Comparison of ENCODE assay signal across 8 mouse cellular contexts in genomic region chr7:84687653-84688580, GRCm38 (mm10). TPM values are rescaled to one million over a fixed set of nuclear protein-coding genes. Genes with fewer than 3 reads are reported as not detected.
A peak's percentile ranks its signal among the peaks of the same experiment; 100 is the strongest.
DNase-seq lines count a peak whose midpoint lies in the region; ATAC-seq lines count a peak whose summit lies in the region.

No protein-coding gene starts in this region.

- H3K4me2 ChIP-seq in heart, embryonic 11.5 days: peak overlapping the region; percentile 88
- peak overlapping the region; percentile 81 for H3K4me2 ChIP-seq in liver, embryonic 12.5 days

- peak overlapping the region; percentile 5; the same call in 1 of the 2 replicates for H3K4me3 ChIP-seq in heart, embryonic 11.5 days (ENCODE audit: low read depth, low read length)
- H3K4me3 ChIP-seq in liver, embryonic 12.5 days: peak overlapping the region; percentile 95

- no peaks in the 10 kb centered on the region for H3K9me3 ChIP-seq in heart, embryonic 11.5 days (replicated peaks; ENCODE audit: control insufficient read depth, low read length)
- H3K9me3 ChIP-seq in liver, embryonic 12.5 days (replicated peaks): no peaks in the 10 kb centered on the region

- ATAC-seq in heart, embryonic 11.5 days (replicated peaks; ENCODE audit: insufficient number of reproducible peaks, low FRiP score, low TSS enrichment): no peak
- ATAC-seq in liver, embryonic 12.5 days: no peak

- 74% methylated on average over 12 of the region's 12 CpGs for WGBS in heart, embryonic 11.5 days (ENCODE audit: insufficient replicate concordance)
- 46% methylated on average over 12 of the region's 12 CpGs for WGBS in liver, embryonic 12.5 days (ENCODE audit: insufficient replicate concordance)

- no peak for DNase-seq in heart, adult 8-10 months (ENCODE audit: low spot score)
- DNase-seq in thymus, postnatal 25 days: peak; percentile 8
- no peak for DNase-seq in thymus, postnatal 14 days
- DNase-seq in yolk sac, embryonic 10.5 days (ENCODE audit: low spot score): peak; percentile 26
- DNase-seq in frontal cortex, postnatal 25 days (ENCODE audit: low spot score in 2 of 2): no peak
- no peak for DNase-seq in left cerebral cortex, postnatal 4 days

- no peak overlapping the region for H3K27ac ChIP-seq in heart, embryonic 11.5 days (ENCODE audit: low read depth, low read length)
- peak overlapping the region; percentile 98 for H3K27ac ChIP-seq in liver, embryonic 12.5 days

- H3K9ac ChIP-seq in heart, embryonic 11.5 days (ENCODE audit: low read depth, low read length): no peak overlapping the region
- peak overlapping the region; percentile 97 for H3K9ac ChIP-seq in liver, embryonic 12.5 days

- H3K27me3 ChIP-seq in heart, embryonic 11.5 days (ENCODE audit: control insufficient read depth, insufficient read depth, low read length): no peaks in the 10 kb centered on the region
- H3K27me3 ChIP-seq in liver, embryonic 12.5 days (replicated peaks): no peaks in the 10 kb centered on the region

- peaks cover 9% of the 10 kb centered on the region; the same call in 1 of the 2 replicates for H3K4me1 ChIP-seq in heart, embryonic 11.5 days (ENCODE audit: control insufficient read depth, insufficient read depth, low read length)
- H3K4me1 ChIP-seq in liver, embryonic 12.5 days: peaks cover 63% of the 10 kb centered on the region

- intact Hi-C loops in left cerebral cortex, postnatal 4 days (cut with DNase I): no loop called here

- H3K36me3 ChIP-seq in heart, embryonic 11.5 days (ENCODE audit: control insufficient read depth, insufficient read depth, low read length): no peaks in the 10 kb centered on the region
- no peaks in the 10 kb centered on the region for H3K36me3 ChIP-seq in liver, embryonic 12.5 days

RNA-seq across cellular contexts. Expression of gene Zfand6, which starts 1.8 kb away (rescaled TPM):
- polyA plus RNA-seq in heart, embryonic 11.5 days (2014; fragmentation: Nextera tagmentation; extraction: Ambion mirVana): 169 and 175 TPM in 2 replicates
- 100 to 1,000 TPM in 1 of 4 experiments, 10 to 100 TPM in 3; 82.5 to 102 (median 85.4) TPM for total RNA-seq in heart, adult 8-10 months (2022)
- 125 and 126 TPM in 2 replicates for polyA plus RNA-seq in liver, embryonic 12.5 days (2016; fragmentation: Nextera tagmentation; extraction: Ambion mirVana)
- 10 to 100 TPM; 66.1 to 75.1 TPM for total RNA-seq in left cerebral cortex, postnatal 4 days (2021)

Comparison
In these comparisons a context has a peak if more than half of its experiments do, and no peak if none do; other contexts are left out.
1. DNase-seq: peak in thymus, postnatal 25 days (single experiment) and yolk sac, embryonic 10.5 days (single experiment); none in heart, adult 8-10 months (single experiment), thymus, postnatal 14 days (single experiment), frontal cortex, postnatal 25 days (0 of 2) and left cerebral cortex, postnatal 4 days (single experiment).